Mouse (Mus musculus) spleen, postnatal 36 days (tissue): ENCODE data around the gene Sik3.

Source experiments
- DNase-seq, 2 experiments: peaks; one replicate each; pipeline ENCODE4 v3.0.0; 2022; ENCODE audit warnings: low spot score in 2 of 2, mixed read lengths in 1 of 2

Sik3 gene

DNA sequence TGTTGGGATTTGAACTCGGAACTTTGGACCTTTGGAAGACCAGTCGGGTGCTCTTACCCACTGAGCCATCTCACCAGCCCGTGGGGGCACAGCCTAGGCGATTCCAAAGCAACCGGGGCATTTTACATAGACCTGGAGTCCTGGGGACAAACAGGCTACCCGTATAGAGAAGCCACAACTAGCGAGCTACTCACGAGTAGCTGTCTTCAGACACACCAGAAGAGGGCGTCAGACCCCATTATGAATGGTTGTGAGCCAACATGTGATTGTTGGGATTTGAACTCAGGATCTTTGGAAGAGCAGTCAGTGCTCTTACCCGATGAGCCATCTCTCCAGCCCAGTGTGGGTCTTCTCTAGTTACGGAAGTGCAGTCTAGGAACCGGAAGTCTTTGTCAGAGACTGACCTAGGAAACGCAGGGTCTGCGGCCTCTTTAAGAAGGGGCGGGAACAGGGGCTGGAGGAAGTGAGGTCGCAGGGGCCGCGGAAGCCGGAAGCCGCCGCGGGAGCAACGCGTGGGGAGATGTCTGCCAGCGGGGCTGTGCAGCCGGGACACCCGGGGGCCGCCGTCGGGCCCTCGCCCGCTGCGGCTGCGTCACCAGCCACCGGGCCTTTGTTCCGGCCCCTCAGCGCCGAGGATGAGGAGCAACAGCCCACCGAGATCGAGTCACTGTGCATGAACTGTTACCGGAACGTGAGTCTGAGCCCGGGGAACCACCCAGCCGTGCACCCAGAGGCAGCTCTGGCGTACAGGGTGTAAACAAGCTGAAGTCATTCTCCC is 260.2 kb downstream of the Sik3 start, which contains the start of gene Zpr1:
TSS of gene Zpr1 (plus strand) at position 388 of the 778 bp plus-strand sequence.
- peak; percentile 91 for DNase-seq
